Mouse (Mus musculus) testis, postnatal 10 days (tissue): ENCODE measurements at regions not wholly inside any gene's neighbourhood (a gene's known extent, or its start where the extent isn't known, plus 50 kb on each side); places are given as distances from the start of the nearest gene placed in this dataset.

Experiments used
- DNase-seq: peaks from one replicate; pipeline ENCODE4 v3.0.0; 2021; ENCODE audit warnings: low spot score

- no peak for DNase-seq
Measured at GRCm38 (mm10) chr10:23052480-23053378, 232.8 kb upstream of the Tcf21 start.

DNA sequence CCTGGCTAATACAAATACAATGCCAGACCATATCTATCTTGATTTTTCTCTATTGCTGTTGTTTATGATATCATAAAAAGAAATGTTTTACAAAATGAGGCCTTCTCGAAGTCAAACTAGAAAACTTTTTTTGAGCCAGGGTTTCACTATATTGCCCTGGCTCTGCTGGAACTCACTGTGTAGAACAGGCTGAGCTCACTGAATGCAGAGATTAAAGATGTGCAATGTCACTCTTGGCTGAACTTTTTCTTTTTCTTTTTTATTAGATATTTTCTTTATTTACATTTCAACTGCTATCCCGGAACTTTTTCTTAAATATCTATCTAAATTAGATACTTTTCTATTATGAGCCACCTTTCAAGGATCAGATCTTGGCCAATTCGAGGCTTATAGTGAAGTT lies 224.5 kb upstream of the Tcf21 start:
- DNase-seq: no peak

GRCm38 (mm10) chr10:23031491-23032126 lies 211.6 kb upstream of the Tcf21 start:
- no peak for DNase-seq

DNA sequence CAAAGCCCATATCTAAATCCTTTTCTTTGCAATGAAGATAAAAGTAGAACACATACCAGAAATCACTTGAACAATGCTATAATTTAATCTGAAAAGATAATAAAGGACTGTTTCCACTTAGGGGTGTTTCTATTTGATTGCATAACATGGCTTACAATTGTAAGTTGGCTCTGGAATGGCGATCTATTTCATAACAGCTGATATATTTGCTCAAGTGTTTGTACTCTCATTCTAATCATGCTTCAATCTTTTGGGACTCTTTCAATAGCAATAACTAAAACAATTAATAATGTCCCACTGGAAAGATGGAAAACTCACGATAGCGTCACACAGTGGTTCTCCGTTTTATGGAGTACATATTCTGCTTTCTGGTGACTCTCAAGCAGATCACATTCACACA lies 208.0 kb upstream of the Tcf21 start:
- no peak for DNase-seq

GRCm38 (mm10) chr10:23017151-23017678 lies 197.2 kb upstream of the Tcf21 start:
- DNase-seq: no peak

- DNase-seq: no peak
Measured at GRCm38 (mm10) chr10:23015935-23016694, 196.1 kb upstream of the Tcf21 start.

DNA sequence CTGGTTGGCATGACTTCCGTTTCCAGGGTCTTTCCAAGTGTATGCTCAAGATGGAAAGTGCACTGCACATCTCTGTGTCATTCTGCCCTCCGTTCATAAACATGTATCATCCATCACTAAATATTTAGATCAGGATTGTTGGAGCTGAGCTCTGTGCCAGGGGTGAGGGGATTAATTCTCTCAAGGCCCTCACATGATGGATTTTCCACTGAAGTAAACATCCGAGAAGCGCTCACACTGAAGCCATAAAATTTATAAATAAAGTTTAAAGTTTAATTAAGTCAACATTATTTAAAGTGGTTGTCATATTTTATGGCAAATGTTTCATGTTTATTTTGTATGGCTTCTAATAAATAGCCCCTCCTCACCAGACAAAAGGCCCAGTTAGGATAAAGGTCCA lies 190.7 kb upstream of the Tcf21 start:
- DNase-seq: no peak

- no peak for DNase-seq
Measured at GRCm38 (mm10) chr10:23010201-23010600, 190.2 kb upstream of the Tcf21 start.

DNA sequence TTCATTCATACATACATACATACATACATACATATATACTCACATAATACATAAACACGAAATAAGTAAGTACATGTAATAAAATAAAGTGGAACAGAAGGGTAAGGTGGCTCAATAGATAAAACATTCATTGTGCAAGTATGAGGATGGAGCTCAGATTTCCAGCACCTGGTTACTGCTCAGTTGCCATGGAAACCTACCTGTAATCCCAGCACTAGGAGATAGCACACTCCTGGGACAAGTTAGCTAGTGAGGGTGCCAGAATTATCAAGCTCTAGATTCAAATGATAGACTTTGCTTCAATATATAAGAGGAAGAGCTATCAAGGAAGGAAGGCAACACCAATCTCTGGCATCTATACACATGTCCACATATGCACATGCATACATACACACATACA lies 184.8 kb upstream of the Tcf21 start:
- DNase-seq: no peak

GRCm38 (mm10) chr10:23003686-23004085 lies 183.7 kb upstream of the Tcf21 start:
- no peak for DNase-seq

- no peak for DNase-seq
Measured at GRCm38 (mm10) chr10:22998561-22998960, 178.6 kb upstream of the Tcf21 start.

DNA sequence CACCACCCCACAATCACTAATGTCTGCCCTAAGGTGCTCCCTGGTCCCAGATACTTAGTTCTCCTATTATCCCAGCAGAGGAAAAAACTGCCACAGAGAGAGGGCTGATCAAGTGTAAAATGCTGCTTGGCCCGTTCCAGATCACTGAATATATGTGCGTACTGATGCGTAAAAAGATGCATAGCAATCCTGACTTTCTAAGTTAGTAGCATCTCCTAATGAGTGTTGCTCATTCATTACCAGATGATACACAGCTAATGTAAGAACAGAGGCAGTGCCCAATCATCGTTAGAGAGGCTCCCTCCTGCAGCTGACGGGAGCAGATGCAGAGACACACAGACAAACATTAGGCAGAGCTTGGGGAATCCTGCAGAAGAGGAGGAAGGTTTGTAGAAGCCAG lies 177.6 kb upstream of the Tcf21 start:
- no peak for DNase-seq

DNA sequence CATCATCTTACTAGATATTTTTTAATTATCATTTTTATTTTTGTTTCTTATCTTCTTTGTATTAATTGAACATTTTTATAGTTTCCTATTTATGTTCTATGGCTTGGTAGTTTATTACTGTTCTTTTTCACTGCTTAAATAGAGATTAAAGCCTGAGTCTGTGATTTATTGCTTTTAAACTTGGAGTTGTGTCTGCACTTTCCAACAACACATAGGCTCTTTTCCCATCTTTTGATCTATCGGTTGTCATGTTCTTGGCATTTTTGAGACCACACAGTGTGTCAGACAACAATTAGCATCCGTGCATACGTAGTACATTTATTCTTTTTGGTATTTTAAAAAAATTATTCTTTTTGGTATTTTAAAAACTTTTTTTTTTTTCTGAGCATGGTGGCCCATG lies 173.2 kb upstream of the Tcf21 start:
- DNase-seq: no peak

GRCm38 (mm10) chr10:22981798-22982197 lies 161.8 kb upstream of the Tcf21 start:
- DNase-seq: no peak

DNA sequence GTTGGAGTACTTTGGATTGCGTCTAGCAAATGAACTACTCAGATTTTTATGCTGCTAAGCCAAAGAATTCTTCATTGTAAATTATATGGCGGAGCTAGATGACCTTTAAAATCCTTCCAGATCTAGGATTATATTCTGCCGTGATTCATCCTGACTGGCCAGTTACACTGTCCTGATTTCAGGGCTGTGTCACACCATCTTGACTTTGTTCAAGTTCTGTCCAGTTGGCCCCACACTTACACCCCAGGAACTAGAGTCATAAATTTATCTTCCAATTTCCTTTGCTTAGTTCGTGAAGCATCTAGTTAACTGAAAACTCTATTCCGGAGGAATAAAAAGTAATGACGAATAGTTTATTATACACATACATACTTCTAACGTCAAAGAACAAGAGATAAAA lies 158.5 kb upstream of the Tcf21 start:
- no peak for DNase-seq

- DNase-seq: no peak
Measured at GRCm38 (mm10) chr10:22956956-22957355, 137.0 kb upstream of the Tcf21 start.

DNA sequence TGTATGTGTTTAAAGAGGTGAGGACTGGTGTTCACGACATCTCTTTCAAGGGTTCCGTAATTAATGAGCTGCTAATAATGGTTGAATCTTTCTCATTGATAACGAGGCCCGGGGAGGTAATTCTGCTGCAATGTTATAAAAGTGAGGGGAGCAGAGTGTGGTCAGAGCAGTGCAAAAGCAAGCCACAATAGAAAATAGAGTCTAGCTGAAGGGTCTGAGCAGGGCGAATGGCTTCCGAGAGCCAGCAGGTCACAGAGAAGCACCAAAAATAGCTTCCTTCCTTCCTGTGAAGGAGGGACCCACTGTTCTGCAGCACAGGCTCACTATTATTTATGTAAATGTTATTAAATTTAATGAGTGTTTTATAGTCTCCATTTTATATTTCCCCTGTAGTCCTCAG lies 133.3 kb upstream of the Tcf21 start:
- no peak for DNase-seq

GRCm38 (mm10) chr10:22944247-22944646 lies 124.3 kb upstream of the Tcf21 start:
- DNase-seq: no peak

DNA sequence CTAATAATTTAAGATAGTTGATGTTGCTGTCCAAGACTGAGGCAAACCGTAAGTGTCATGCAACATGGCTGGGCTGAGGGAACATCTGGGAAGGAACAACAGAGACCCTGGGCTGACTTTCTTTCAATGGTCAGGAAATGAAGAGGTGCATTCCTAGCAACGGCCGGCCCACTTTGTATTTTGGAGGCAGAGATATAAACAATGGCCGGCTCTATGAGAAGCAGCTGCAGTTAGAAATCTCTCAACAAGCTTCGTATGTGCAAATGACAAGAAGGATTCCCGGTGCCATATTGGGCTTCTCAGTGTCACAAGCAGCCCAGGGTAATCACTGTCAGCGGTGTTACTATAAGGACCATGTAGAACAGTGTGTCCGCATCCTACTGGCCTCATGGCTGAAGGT lies 108.0 kb upstream of the Tcf21 start:
- no peak for DNase-seq

GRCm38 (mm10) chr10:22926099-22926498 lies 106.1 kb upstream of the Tcf21 start:
- DNase-seq: no peak

DNA sequence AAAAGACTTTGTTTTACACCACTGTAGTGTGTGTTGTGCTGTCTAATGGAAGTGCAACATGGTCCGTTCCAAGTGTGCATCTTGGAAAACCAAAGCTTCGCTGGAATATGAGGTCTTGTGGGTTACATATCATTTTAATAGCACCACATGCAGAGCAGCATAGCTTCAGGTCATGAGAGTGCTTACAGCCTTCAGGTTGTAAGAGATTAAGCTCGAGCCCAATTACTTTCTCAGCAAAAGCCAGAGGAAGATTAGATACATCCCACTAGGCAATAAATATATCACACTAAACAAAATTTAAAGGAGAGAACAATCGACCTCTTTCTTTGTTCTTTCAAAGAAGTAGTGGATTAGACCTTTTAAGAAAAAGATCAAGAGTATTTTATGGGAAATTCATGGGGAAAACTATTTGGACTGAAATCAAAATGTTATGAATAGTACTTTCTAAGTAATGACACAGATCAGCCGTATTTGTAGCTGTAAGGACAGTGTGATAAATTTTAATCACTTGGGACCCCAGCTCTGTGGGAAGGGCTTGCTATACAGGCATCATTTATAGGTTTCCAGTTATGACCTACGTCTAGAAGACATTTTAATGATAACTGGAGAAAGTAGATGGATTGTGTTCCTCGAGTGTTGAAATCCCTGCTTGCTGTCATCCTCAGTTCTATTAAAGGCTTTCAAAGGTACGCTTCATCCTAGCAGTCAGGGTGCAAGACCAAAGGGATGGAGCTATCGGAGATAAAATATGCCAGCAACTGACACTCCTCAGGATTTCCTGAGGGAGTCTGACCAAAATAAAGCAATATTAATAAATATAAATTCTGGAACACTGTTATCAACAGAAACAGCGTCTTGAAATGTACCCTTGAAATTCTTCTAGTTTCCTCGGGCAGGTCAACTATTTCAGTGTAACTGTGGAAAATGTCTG lies 101.3 kb upstream of the Tcf21 start:
- no peak for DNase-seq

DNA sequence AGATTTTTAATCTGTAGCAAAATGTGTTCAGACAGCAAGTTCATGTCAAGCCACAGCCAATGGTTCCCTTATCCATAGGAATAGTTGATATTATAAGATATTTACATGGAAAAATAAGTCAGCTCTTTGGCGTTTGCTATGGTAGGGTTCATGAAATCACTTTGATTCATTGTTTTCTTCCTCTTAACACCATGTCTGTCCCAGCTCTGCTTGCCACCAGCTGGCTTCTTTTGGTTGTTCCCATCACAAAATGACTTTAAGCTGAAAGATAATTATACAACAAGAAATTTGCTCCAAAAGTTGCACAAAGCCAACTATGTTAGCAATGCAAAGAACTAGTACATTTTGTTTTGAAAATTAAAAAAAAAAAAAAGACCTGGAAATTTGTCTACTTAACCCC lies 99.9 kb upstream of the Tcf21 start:
- DNase-seq: no peak
